ENCODE assay signal across 16 mouse cellular contexts in genomic region chr15:6601330-6601729, GRCm38 (mm10).
DNase-seq lines count a peak whose midpoint lies in the region; ATAC-seq and TF ChIP-seq lines count a peak whose summit lies in the region.
"Had no signal": no experiment of that assay in that cellular context is flagged by ENCODE, and none has a peak within 500 bp of the region (broad histone marks: within the 10 kb centered on the region; RNA-seq: fewer than 3 reads in every experiment).

No protein-coding gene starts in this region.

- peak; percentile 71 for ATAC-seq in CD4-positive, CD25-positive, alpha-beta regulatory T cell, adult 4 months
- ATAC-seq in megakaryocyte-erythroid progenitor cell, adult 5-6 weeks (replicated peaks; ENCODE audit: low FRiP score, low TSS enrichment, poor library complexity, severe bottlenecking) = peak; percentile 53; the same call in 1 of the 2 replicates
- ATAC-seq: forebrain, embryonic 13.5 days; intestine, postnatal 0 days had no signal

- no peaks in the 10 kb centered on the region for H3K27me3 ChIP-seq in spleen, adult 2 months (ENCODE audit: control insufficient read depth, insufficient read depth, low read length)
- H3K27me3 ChIP-seq: forebrain, embryonic 13.5 days; heart, embryonic 15.5 days; hindbrain, embryonic 12.5 days; liver, embryonic 15.5 days had no signal

- TF ChIP-seq CTCF in spleen, adult 2 months (IDR thresholded peaks at IDR 0.05; ENCODE audit: extremely low read depth, insufficient read depth, insufficient read length, insufficient replicate concordance) = no peak
- no peak for TF ChIP-seq CTCF in bone marrow macrophage, adult 2 months (IDR thresholded peaks at IDR 0.05; ENCODE audit: low read depth, low read length)

- peak overlapping the region; percentile 63; the same call in 1 of the 2 replicates for H3K27ac ChIP-seq in spleen, adult 2 months (ENCODE audit: insufficient read depth, low read length)
- H3K27ac ChIP-seq in bone marrow macrophage, adult 2 months (ENCODE audit: insufficient read depth, low read depth, low read length) = peak overlapping the region; percentile 91
- H3K27ac ChIP-seq: forebrain, embryonic 13.5 days; heart, embryonic 15.5 days; hindbrain, embryonic 12.5 days; limb, embryonic 10.5 days had no signal

- no peaks in the 10 kb centered on the region for H3K36me3 ChIP-seq in spleen, adult 2 months (ENCODE audit: control insufficient read depth, insufficient read depth, low read length)
- H3K36me3 ChIP-seq: heart, embryonic 15.5 days; hindbrain, embryonic 12.5 days; limb, embryonic 10.5 days; liver, embryonic 15.5 days had no signal

- WGBS in spleen, adult 2 months = 25% methylated on average over 6 of the region's 6 CpGs

- no peak for DNase-seq in spleen, adult 2 months (ENCODE audit: low read depth in 1 of 2, low spot score in 2 of 2)
- DNase-seq in spleen, postnatal 14 days (ENCODE audit: low spot score in 2 of 2) = no peak
- DNase-seq in frontal cortex, postnatal 10 days (ENCODE audit: low spot score in 2 of 2) = no peak
- no peak for DNase-seq in kidney, adult 11 months
- DNase-seq: adrenal gland, postnatal 10 days; cerebellum, adult 9-11 months; kidney, postnatal 14 days had no signal

- H3K4me1 ChIP-seq in spleen, adult 2 months (ENCODE audit: control insufficient read depth, insufficient read depth, insufficient read length) = peaks cover 3% of the 10 kb centered on the region; the same call in 1 of the 2 replicates
- peaks cover 46% of the 10 kb centered on the region for H3K4me1 ChIP-seq in bone marrow macrophage, adult 2 months (ENCODE audit: control insufficient read depth, insufficient read depth, low read length)
- H3K4me1 ChIP-seq: forebrain, embryonic 13.5 days; heart, embryonic 15.5 days; hindbrain, embryonic 12.5 days; limb, embryonic 10.5 days; liver, embryonic 15.5 days had no signal

- no peak for TF ChIP-seq POLR2A in spleen, adult 2 months (IDR thresholded peaks at IDR 0.05; ENCODE audit: low read depth, low read length)
- TF ChIP-seq POLR2A in bone marrow macrophage, adult 2 months (IDR thresholded peaks at IDR 0.05; ENCODE audit: borderline replicate concordance, low read depth, low read length) = no peak

- H3K4me3 ChIP-seq in spleen, adult 2 months (ENCODE audit: extremely low read depth, insufficient read depth, insufficient read length) = no peak overlapping the region
- H3K4me3 ChIP-seq in bone marrow macrophage, adult 2 months (ENCODE audit: insufficient read depth, low read length) = no peak overlapping the region
- H3K4me3 ChIP-seq: forebrain, embryonic 13.5 days; heart, embryonic 15.5 days; hindbrain, embryonic 12.5 days; limb, embryonic 10.5 days; liver, embryonic 15.5 days had no signal
